Mouse (Mus musculus): Measurements from ENCODE around the gene Sun3.

Sun3 gene

DNA sequence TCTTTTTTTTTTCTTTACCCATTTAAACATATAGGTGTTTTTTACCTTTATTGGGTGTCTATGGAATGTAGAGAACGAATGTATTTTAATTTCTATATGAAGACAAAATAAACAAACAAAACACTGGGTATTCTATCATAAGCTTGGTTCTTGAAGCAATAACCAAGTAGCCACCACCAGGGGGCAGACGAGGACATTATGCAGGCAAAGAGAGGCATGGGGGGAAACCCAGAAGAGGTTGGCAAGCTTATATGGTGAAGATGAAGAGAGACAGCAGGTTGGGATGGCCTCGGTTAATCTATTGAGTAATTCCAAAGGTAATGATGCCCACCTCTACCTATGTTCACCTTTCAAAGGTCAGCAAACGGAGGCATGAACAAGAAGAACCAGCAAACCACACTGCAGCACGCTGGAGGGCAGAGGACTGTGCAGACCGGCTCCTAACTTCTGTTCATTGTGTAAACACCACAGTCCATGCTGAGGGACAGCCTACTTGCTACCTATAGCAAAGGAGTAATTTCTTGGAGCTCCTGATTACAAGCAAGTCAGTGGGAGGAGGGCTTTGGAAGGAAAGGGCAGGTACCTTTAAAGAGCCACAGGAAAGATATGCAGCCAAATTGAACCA, 65.4 kb downstream of the Sun3 start:
- DNase-seq (ENCODE audit: low spot score in 2 of 2): peak; percentile 38 to 47

GRCm38 (mm10) chr11:8978154-8978553, 70.6 kb downstream of the Sun3 start:
- no peak for DNase-seq (ENCODE audit: low spot score in 2 of 2)

GRCm38 (mm10) chr11:8973166-8973565, 75.6 kb downstream of the Sun3 start, which contains the start of gene Pkd1l1:
Gene Pkd1l1, minus strand, starts transcription at chr11:8973266.
- no peak for DNase-seq (ENCODE audit: low spot score in 2 of 2)

DNA sequence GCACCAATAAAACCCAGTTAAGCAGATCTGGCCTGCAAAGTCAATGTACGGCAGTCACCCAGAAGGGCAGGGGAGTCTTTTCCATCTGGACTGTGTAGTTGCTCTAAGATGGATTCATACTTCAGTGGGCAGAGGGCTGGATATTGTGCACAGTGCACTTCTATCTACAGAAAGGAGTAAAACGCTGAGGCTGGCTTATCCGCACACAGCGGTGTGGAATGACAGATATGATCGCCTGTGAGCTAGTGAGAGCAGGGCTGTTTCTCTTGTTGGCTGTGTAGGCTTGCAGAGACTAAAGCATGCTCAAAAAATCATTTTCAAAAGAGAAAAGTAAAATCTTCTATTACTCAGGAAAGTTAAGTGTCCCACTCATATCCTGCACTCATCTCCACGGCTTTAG, 76.7 kb downstream of the Sun3 start:
- no peak for DNase-seq (ENCODE audit: low spot score in 2 of 2)

- no peak for DNase-seq (ENCODE audit: low spot score in 2 of 2)
Observed at GRCm38 (mm10) chr11:8970509-8970908, 78.3 kb downstream of the Sun3 start.

DNA sequence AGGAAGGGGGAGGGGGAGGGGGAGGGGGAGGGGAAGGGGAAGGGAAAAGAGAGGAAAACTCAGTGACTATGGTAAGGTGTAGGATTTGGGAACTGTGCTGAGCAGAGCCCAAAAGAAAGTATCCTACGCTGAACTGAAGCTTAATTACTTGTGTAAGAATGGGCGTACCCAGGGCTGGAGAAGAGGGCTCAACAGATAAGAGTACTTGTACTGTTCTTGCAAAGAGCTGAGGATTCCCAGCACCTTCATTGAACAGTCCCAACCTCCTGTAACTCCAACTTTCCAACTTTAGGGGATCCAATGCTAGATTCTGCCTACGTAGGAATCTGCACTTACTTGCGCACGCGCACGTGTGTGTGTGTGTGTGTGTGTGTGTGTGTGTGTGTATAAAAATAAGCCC, 80.7 kb downstream of the Sun3 start:
- no peak for DNase-seq (ENCODE audit: low spot score in 2 of 2)

Measured in right cerebral cortex, postnatal 36 days (tissue).